Mouse (Mus musculus): ENCODE data around the gene Mmp3. TPM values are rescaled to one million over a fixed set of nuclear protein-coding genes. Genes with fewer than 3 reads are reported as not detected.
"Not testable (repeated sequence)": the region's sequence is repeated elsewhere in the genome, so short reads cannot be mapped to it uniquely, and the experiment has no call there.

Gene Mmp3
- polyA plus RNA-seq (2014; fragmentation: Nextera tagmentation; extraction: Ambion mirVana), result not detected in 2 replicates

DNA sequence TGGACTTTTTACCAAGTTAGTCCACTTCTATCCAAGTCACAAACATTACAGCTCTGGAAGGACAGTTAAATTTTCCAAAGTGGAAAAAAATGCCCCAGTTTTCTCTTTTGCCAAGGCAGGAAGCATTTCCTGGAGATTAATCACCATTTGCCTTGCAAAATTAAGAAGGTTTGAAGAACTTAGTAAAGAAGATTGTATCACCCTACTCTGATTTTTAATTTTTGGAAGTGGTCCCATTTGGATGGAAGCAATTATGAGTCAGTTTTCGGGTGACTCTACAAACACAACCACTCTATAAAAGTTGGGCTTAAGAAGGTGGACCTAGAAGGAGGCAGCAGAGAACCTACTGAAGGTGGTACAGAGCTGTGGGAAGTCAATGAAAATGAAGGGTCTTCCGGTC lies at the start of gene Mmp3:
Mmp3 (plus strand) TSS at position 301 of the 400 bp plus-strand sequence.
- Histone ChIP-seq H3K27me3 (ENCODE audit: control insufficient read depth, insufficient read depth, low read length) (no peaks in the 10 kb centered on the region), H3K4me1 (replicated peaks; ENCODE audit: control insufficient read depth, insufficient read depth, low read length) (no peaks in the 10 kb centered on the region), H3K36me3 (replicated peaks; ENCODE audit: control insufficient read depth, insufficient read depth) (no peaks in the 10 kb centered on the region), H3K4me3 (replicated peaks; ENCODE audit: low read length) (no peak within 1 kb of the TSS), H3K27ac (no peak within 1 kb of the TSS), H3K9ac (no peak within 1 kb of the TSS), H3K9me3 (ENCODE audit: control insufficient read depth, low read length) (no peaks in the 10 kb centered on the region), H3K4me2 (replicated peaks) (no peak within 1 kb of the TSS)
- ATAC-seq (ENCODE audit: low FRiP score) (no peak), DNase-seq (ENCODE audit: low spot score) (no peak)
- WGBS, result 92% methylated on average over 2 of the region's 2 CpGs

DNA sequence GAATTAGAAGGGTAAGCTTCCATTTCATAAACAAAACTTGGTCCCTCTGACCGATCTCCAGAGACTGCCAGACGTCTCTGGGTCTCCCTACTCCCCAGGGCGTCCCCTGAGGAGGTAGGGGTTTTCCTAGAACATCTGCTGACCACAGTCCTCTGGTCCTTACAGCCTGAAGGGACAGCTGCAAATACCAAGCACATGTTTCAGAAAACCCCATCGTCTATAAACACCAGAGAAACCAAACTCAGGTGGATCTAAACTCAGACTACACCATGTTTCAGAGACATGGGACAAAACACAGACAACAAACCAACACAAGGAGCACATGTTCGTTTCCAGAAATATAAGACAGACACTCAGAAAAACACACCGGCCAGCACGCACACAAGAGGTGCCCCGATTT lies 49.1 kb upstream of the Mmp3 start:
- H3K9ac ChIP-seq; H3K27ac ChIP-seq; H3K4me2 ChIP-seq (replicated peaks); ATAC-seq (ENCODE audit: low FRiP score); DNase-seq (ENCODE audit: low spot score); H3K27me3 ChIP-seq (ENCODE audit: control insufficient read depth, insufficient read depth, low read length); H3K4me3 ChIP-seq (replicated peaks; ENCODE audit: low read length); H3K36me3 ChIP-seq (replicated peaks; ENCODE audit: control insufficient read depth, insufficient read depth); H3K9me3 ChIP-seq (ENCODE audit: control insufficient read depth, low read length); H3K4me1 ChIP-seq (replicated peaks; ENCODE audit: control insufficient read depth, insufficient read depth, low read length): not testable (repeated sequence)
- WGBS, result 84% methylated on average over 8 of the region's 8 CpGs

DNA sequence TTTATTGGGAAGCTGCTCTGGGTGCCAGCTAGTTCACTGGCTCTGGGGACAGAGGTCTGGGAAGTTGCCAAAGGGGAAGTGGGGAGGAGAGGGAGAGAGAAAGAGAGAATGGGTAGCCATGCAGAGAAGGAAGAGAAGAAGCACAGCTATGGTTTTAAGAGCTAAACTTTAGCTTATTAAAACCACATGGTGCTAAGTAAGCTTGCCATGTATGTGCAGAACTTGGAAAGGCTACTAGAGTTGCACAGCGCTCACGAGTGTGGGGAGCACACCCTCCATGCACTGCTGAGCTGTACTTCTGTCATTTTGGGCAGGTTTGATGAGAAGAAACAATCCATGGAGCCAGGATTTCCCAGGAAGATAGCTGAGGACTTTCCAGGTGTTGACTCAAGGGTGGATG lies 7.7 kb downstream of the Mmp3 start:
- no peak overlapping the region for H3K9ac ChIP-seq
- no peaks in the 10 kb centered on the region for H3K9me3 ChIP-seq (ENCODE audit: control insufficient read depth, low read length)
- H3K4me3 ChIP-seq (replicated peaks; ENCODE audit: low read length), result no peak overlapping the region
- H3K27me3 ChIP-seq (ENCODE audit: control insufficient read depth, insufficient read depth, low read length), result no peaks in the 10 kb centered on the region
- no peak overlapping the region for H3K27ac ChIP-seq
- no peak overlapping the region for H3K4me2 ChIP-seq (replicated peaks)
- WGBS, result 88% methylated on average over 2 of the region's 2 CpGs
- no peaks in the 10 kb centered on the region for H3K4me1 ChIP-seq (replicated peaks; ENCODE audit: control insufficient read depth, insufficient read depth, low read length)
- no peaks in the 10 kb centered on the region for H3K36me3 ChIP-seq (replicated peaks; ENCODE audit: control insufficient read depth, insufficient read depth)
- DNase-seq (ENCODE audit: low spot score), result no peak
- ATAC-seq (ENCODE audit: low FRiP score), result no peak

DNA sequence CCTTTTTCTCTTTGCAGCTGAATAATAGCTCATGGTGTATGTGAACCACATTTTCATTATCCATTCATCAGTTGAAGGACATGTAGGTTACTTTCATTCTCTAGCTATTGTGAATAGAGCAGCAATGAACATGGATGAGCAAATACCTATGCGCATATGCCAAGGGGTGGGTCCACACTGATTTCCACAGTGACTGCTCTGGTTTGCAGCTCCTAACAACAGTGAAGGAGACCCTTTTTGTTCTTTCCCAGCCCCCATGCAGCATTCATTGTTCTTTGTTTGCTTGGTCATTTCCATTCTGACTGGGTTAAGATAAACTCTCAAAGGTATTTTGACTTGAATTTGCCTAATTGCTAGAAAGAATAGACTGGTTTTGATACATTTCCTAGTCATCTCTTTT lies 24.6 kb downstream of the Mmp3 start:
- Histone ChIP-seq H3K4me2 (replicated peaks) (no peak overlapping the region), H3K4me1 (replicated peaks; ENCODE audit: control insufficient read depth, insufficient read depth, low read length) (no peaks in the 10 kb centered on the region), H3K9ac (no peak overlapping the region), H3K27me3 (ENCODE audit: control insufficient read depth, insufficient read depth, low read length) (no peaks in the 10 kb centered on the region), H3K9me3 (ENCODE audit: control insufficient read depth, low read length) (no peaks in the 10 kb centered on the region), H3K4me3 (replicated peaks; ENCODE audit: low read length) (no peak overlapping the region), H3K36me3 (replicated peaks; ENCODE audit: control insufficient read depth, insufficient read depth) (no peaks in the 10 kb centered on the region), H3K27ac (no peak overlapping the region)
- DNase-seq (ENCODE audit: low spot score) (no peak), ATAC-seq (ENCODE audit: low FRiP score) (no peak)
- 74% methylated on average over 1 of the region's 1 CpGs for WGBS

DNA sequence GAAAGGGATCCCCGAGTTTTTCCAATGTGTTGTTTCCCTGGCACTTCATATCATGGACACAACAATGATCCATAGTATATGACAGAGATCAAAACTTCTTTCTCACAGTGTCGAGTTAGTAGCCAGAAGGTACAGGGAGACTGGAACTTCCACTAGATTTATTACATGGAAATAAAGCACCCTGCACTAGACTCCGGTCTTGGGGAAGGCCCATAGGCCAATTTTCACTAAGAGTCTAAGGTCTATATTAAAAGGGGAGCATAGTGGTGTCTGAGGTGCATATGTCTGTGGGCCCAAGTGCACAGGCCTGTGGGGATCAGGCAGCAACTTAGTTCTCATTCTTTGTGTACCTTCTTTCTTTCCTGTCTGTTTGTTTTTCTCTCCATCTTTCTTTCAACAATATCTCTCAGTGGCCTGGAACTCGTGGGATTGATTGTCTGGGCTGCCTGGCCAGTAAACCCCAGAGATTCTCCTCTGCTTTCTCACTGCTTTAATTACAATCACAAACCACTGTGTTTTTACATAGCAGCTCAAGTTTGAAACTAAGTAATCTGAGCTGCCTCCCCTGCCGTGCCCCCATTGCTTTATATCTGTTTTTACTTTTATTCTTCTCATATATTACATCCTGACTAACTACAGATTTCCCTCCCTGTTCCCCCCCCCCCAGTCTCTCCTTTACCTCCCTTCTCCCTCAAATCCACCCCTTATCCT lies 38.2 kb downstream of the Mmp3 start:
- Histone ChIP-seq H3K27ac (no peak overlapping the region), H3K4me1 (replicated peaks; ENCODE audit: control insufficient read depth, insufficient read depth, low read length) (no peaks in the 10 kb centered on the region), H3K4me2 (replicated peaks) (no peak overlapping the region), H3K9ac (no peak overlapping the region), H3K4me3 (replicated peaks; ENCODE audit: low read length) (no peak overlapping the region), H3K9me3 (ENCODE audit: control insufficient read depth, low read length) (no peaks in the 10 kb centered on the region), H3K27me3 (ENCODE audit: control insufficient read depth, insufficient read depth, low read length) (no peaks in the 10 kb centered on the region), H3K36me3 (replicated peaks; ENCODE audit: control insufficient read depth, insufficient read depth) (no peaks in the 10 kb centered on the region)
- DNase-seq (ENCODE audit: low spot score) (no peak), ATAC-seq (ENCODE audit: low FRiP score) (no peak)
- 80% methylated on average over 5 of the region's 5 CpGs for WGBS

DNA sequence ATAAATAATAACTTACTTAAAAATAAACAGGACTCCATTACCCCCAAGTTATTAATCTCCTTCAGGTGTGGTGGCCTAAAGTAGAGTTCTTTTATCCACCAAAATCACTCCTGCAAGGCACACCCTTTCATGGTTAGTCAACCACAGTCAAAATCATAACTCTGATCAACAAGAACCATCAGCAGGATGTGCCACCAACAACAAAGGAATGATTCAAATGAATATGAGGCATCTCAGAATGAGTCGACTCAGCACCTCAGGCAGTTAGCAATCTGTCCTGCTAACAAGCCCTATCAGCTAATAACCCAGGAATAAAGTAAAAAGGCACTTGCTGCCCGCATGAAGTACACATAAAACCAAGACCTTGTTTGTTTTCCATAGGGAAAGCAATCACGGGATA lies 55.5 kb downstream of the Mmp3 start:
- WGBS, result 90% methylated on average over 3 of the region's 3 CpGs
- H3K9me3 ChIP-seq (ENCODE audit: control insufficient read depth, low read length), result no peaks in the 10 kb centered on the region
- ATAC-seq (ENCODE audit: low FRiP score), result no peak

DNA sequence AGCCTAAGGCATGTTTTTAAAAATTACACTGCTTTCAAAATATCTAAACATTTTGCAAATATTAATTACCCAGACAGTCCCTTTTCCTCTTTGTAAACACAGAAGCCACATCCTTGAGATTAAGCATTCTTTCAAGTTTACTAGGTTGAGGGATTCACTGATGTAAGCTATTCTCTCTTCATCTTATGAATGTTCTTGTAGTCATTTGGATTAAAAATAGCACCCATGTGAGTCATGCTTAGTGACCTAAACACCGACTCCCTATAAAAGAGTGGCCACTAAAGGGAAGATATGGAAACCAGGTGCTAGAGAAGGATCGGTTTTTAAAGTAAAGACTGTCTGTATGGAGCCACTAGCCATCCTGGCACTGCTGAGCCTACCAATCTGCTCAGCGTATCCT lies 56.4 kb downstream of the Mmp3 start, which contains the start of gene Mmp10:
Mmp10 (plus strand) TSS at position 302 of the 400 bp plus-strand sequence.
- H3K4me3 ChIP-seq (replicated peaks; ENCODE audit: low read length), result no peak within 1 kb of the TSS
- H3K36me3 ChIP-seq (replicated peaks; ENCODE audit: control insufficient read depth, insufficient read depth), result no peaks in the 10 kb centered on the region
- no peak within 1 kb of the TSS for H3K27ac ChIP-seq
- no peak within 1 kb of the TSS for H3K9ac ChIP-seq
- 91% methylated on average over 3 of the region's 3 CpGs for WGBS
- no peaks in the 10 kb centered on the region for H3K9me3 ChIP-seq (ENCODE audit: control insufficient read depth, low read length)
- no peak within 1 kb of the TSS for H3K4me2 ChIP-seq (replicated peaks)
- ATAC-seq (ENCODE audit: low FRiP score) (no peak), DNase-seq (ENCODE audit: low spot score) (no peak)
- no peaks in the 10 kb centered on the region for H3K4me1 ChIP-seq (replicated peaks; ENCODE audit: control insufficient read depth, insufficient read depth, low read length)
- H3K27me3 ChIP-seq (ENCODE audit: control insufficient read depth, insufficient read depth, low read length), result no peaks in the 10 kb centered on the region

More for the DNA sequence above, 55.5 kb downstream of the Mmp3 start:
- Histone ChIP-seq H3K27ac (no peak overlapping the region), H3K4me2 (replicated peaks) (no peak overlapping the region), H3K4me1 (replicated peaks; ENCODE audit: control insufficient read depth, insufficient read depth, low read length) (no peaks in the 10 kb centered on the region), H3K36me3 (replicated peaks; ENCODE audit: control insufficient read depth, insufficient read depth) (no peaks in the 10 kb centered on the region), H3K9ac (no peak overlapping the region), H3K4me3 (replicated peaks; ENCODE audit: low read length) (no peak overlapping the region), H3K27me3 (ENCODE audit: control insufficient read depth, insufficient read depth, low read length) (no peaks in the 10 kb centered on the region)
- no peak for DNase-seq (ENCODE audit: low spot score)

Other genes starting within 250 kb of the Mmp3 start
- gene Mmp13, start 173.3 kb upstream of the Mmp3 start, polyA plus RNA-seq (2014; fragmentation: Nextera tagmentation; extraction: Ambion mirVana), result not detected in 2 replicates
- not detected in 2 replicates for gene Mmp12, start 101.4 kb upstream of the Mmp3 start, polyA plus RNA-seq (2014; fragmentation: Nextera tagmentation; extraction: Ambion mirVana)
- not detected in 2 replicates for gene Mmp1b, start 57.8 kb upstream of the Mmp3 start, polyA plus RNA-seq (2014; fragmentation: Nextera tagmentation; extraction: Ambion mirVana)
- gene Mmp10, start 56.5 kb downstream of the Mmp3 start, polyA plus RNA-seq (2014; fragmentation: Nextera tagmentation; extraction: Ambion mirVana), result not detected in 2 replicates
- gene Mmp8, start 112.6 kb downstream of the Mmp3 start, polyA plus RNA-seq (2014; fragmentation: Nextera tagmentation; extraction: Ambion mirVana), result 0.08 and 0.25 TPM in 2 replicates
- gene Mmp27, start 125.6 kb downstream of the Mmp3 start, polyA plus RNA-seq (2014; fragmentation: Nextera tagmentation; extraction: Ambion mirVana), result not detected in 2 replicates
- gene Mmp20, start 182.4 kb downstream of the Mmp3 start, polyA plus RNA-seq (2014; fragmentation: Nextera tagmentation; extraction: Ambion mirVana), result not detected in 2 replicates
- gene Mmp7, start 246.3 kb downstream of the Mmp3 start, polyA plus RNA-seq (2014; fragmentation: Nextera tagmentation; extraction: Ambion mirVana), result not detected in 2 replicates